Mouse (Mus musculus) heart, adult 2 months (tissue): ENCODE measurements around the gene Dusp6.

ENCODE experiments used
- CTCF ChIP-seq: fragments of 200-600 bp; IDR thresholded peaks from 2 replicates; pipeline ENCODE4 v1.8.1; 2022; ENCODE audit warnings: antibody characterized with exemption, mild to moderate bottlenecking, moderate library complexity
- POLR2A ChIP-seq: fragments of 200-500 bp; IDR thresholded peaks from 2 replicates; pipeline ENCODE4 v1.6.1; 2011; ENCODE audit warnings: mild to moderate bottlenecking, low read depth, low read length, control low read depth; ENCODE audit not compliant: insufficient read depth

DNA sequence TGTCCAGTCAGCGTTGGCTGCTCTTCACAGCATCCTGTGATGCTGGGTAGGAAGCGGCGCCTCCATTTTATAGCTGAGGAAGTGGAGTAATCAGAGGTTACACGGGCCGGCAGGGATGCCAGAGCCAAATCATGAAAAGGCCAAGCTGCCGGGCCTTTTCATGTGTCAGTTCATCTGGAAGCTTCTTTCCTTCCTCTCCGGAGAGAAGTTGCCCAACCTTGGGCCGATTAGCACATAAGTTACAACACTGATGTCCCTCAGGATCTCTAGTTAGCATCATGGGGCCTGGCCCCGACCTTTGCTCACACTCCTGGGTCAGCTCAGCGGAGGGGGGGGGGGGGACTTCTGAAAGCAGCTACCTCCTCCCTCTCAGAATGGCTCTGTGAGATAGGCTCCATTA is 7.4 kb downstream of the Dusp6 start:
- TF ChIP-seq POLR2A (no peak), CTCF (no peak)
